Mouse (Mus musculus): ENCODE measurements around the gene Eva1a. TPM values are rescaled to one million over a fixed set of nuclear protein-coding genes. Genes with fewer than 3 reads are reported as not detected.
A peak's percentile ranks its signal among the peaks of the same experiment; 100 is the strongest.

The Eva1a gene
- polyA plus RNA-seq, 1 experiment from 2014 or later, result 3.5 TPM

DNA sequence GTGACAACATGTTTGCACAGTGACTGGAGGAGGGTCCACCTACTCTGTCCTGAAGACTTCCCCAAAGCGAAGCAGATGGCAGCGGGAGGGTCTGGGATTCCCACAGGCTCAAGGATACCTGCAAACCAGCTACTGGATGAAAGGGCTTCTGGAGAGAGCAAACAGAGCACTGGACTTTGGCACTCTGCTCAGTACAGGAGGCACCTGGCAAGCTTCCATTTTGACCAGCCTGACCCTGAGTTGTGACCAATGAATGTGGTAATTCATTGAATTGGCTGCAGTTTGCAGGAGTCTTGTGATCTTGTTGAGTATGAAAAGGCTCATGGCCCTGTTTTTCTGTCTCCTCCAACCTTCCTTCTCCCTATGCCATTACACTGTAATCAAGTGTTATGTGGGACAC, 32.2 kb downstream of the Eva1a start:
- H3K27me3 ChIP-seq (replicated peaks), result no peaks in the 10 kb centered on the region
- no peak overlapping the region for H3K4me3 ChIP-seq
- no peaks in the 10 kb centered on the region for H3K9me3 ChIP-seq (replicated peaks)
- H3K36me3 ChIP-seq, result peaks cover 6% of the 10 kb centered on the region; the same call in 1 of the 2 replicates
- H3K4me2 ChIP-seq, result no peak overlapping the region
- whole genome bisulfite sequencing (ENCODE audit: insufficient replicate concordance), result 75% methylated on average over 2 of the region's 2 CpGs
- H3K9ac ChIP-seq, result no peak overlapping the region
- peak overlapping the region; percentile 43; the same call in 1 of the 2 replicates for H3K27ac ChIP-seq
- peak; percentile 81 for ATAC-seq
- H3K4me1 ChIP-seq, result no peaks in the 10 kb centered on the region

- no peak for ATAC-seq
- Histone ChIP-seq H3K9ac (no peak overlapping the region), H3K9me3 (replicated peaks) (no peaks in the 10 kb centered on the region), H3K4me1 (no peaks in the 10 kb centered on the region), H3K27me3 (replicated peaks) (no peaks in the 10 kb centered on the region), H3K4me3 (no peak overlapping the region), H3K4me2 (no peak overlapping the region), H3K36me3 (peaks cover 6% of the 10 kb centered on the region; the same call in 1 of the 2 replicates), H3K27ac (no peak overlapping the region)
- WGBS (ENCODE audit: insufficient replicate concordance), result 72% methylated on average over 3 of the region's 3 CpGs
Observed at GRCm38 (mm10) chr6:82073567-82073966, 32.7 kb downstream of the Eva1a start.

DNA sequence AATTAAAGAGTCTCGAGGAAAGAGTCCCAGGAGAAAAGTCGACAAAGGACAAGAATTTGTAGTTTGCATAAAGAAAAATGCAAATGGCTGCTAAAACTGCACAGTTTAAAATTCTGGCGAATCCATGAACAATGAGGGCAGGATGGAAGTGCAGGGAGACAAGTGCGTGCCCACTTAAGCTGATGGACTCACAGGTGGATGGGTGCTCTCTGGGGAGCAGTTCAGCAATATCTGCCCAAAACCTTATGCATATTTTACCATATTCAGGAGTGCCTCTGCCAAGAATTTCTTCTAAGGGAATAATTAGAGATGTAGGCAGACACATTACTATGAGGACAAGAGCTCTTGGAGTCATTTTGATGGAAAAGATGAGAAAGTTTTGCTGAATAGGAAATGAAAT, 35.5 kb downstream of the Eva1a start:
- Histone ChIP-seq H3K36me3 (peaks cover 6% of the 10 kb centered on the region; the same call in 1 of the 2 replicates), H3K4me3 (no peak overlapping the region), H3K27ac (no peak overlapping the region), H3K9ac (no peak overlapping the region), H3K4me2 (no peak overlapping the region), H3K27me3 (replicated peaks) (no peaks in the 10 kb centered on the region), H3K9me3 (replicated peaks) (no peaks in the 10 kb centered on the region), H3K4me1 (no peaks in the 10 kb centered on the region)
- no peak for ATAC-seq
- WGBS (ENCODE audit: insufficient replicate concordance), result 66% methylated on average over 4 of the region's 4 CpGs

- 86% methylated on average over 4 of the region's 4 CpGs for WGBS (ENCODE audit: insufficient replicate concordance)
- no peaks in the 10 kb centered on the region for H3K27me3 ChIP-seq (replicated peaks)
- H3K36me3 ChIP-seq, result peaks cover 5% of the 10 kb centered on the region; the same call in 1 of the 2 replicates
- no peak overlapping the region for H3K4me2 ChIP-seq
- no peak for ATAC-seq
- H3K4me1 ChIP-seq, result no peaks in the 10 kb centered on the region
- H3K4me3 ChIP-seq, result no peak overlapping the region
- no peak overlapping the region for H3K9ac ChIP-seq
- no peak overlapping the region for H3K27ac ChIP-seq
- no peaks in the 10 kb centered on the region for H3K9me3 ChIP-seq (replicated peaks)
Observed at GRCm38 (mm10) chr6:82078875-82079274, 38.0 kb downstream of the Eva1a start.

GRCm38 (mm10) chr6:82083655-82084054, 42.8 kb downstream of the Eva1a start:
- H3K36me3 ChIP-seq, result no peaks in the 10 kb centered on the region
- no peak for ATAC-seq
- no peak overlapping the region for H3K9ac ChIP-seq
- no peak overlapping the region for H3K27ac ChIP-seq
- no peaks in the 10 kb centered on the region for H3K4me1 ChIP-seq
- H3K9me3 ChIP-seq (replicated peaks), result no peaks in the 10 kb centered on the region
- H3K27me3 ChIP-seq (replicated peaks), result no peaks in the 10 kb centered on the region
- 68% methylated on average over 6 of the region's 6 CpGs for WGBS (ENCODE audit: insufficient replicate concordance)
- H3K4me2 ChIP-seq, result no peak overlapping the region
- no peak overlapping the region for H3K4me3 ChIP-seq

- no peaks in the 10 kb centered on the region for H3K9me3 ChIP-seq (replicated peaks)
- H3K4me1 ChIP-seq, result no peaks in the 10 kb centered on the region
- 0 out of 2 replicates have a peak, but pooled peaks have one; percentile 37 for ATAC-seq
- no peaks in the 10 kb centered on the region for H3K27me3 ChIP-seq (replicated peaks)
- WGBS (ENCODE audit: insufficient replicate concordance), result 24% methylated on average over 3 of the region's 3 CpGs
- no peaks in the 10 kb centered on the region for H3K36me3 ChIP-seq
- no peak overlapping the region for H3K9ac ChIP-seq
- no peak overlapping the region for H3K4me3 ChIP-seq
- no peak overlapping the region for H3K27ac ChIP-seq
- no peak overlapping the region for H3K4me2 ChIP-seq
Observed at GRCm38 (mm10) chr6:82084235-82084634, 43.4 kb downstream of the Eva1a start.

DNA sequence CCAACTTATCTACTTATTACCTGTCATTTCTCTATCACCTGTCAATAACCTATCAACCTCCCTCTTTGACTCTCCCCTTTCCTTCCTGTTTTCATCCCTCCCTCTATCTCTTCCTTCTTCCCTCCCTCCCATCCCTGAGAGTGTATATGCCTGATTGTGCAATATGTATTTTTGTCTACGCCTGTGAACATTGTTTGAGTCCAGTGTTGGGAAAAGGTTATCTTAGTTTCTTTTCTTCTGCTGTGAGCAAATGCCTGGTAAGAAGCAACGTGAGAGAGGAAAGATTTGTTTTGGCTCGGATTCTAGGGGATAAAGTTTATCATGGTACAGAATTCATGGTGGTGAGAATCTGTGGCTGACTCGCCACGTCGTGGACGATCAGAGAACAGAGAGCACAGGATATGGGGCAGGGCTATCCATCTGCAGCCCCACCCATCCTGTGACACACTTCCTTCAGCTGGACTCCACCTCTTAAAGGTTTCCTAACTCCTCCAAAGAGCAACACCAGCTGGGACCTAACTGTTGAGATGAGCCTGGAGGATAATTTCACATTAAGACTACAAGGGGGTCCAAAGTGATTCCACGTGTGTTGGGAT, 44.6 kb downstream of the Eva1a start:
- Histone ChIP-seq H3K36me3 (no peaks in the 10 kb centered on the region), H3K27me3 (replicated peaks) (no peaks in the 10 kb centered on the region), H3K9me3 (replicated peaks) (no peaks in the 10 kb centered on the region), H3K4me1 (no peaks in the 10 kb centered on the region), H3K4me2 (no peak overlapping the region), H3K27ac (no peak overlapping the region), H3K4me3 (no peak overlapping the region), H3K9ac (no peak overlapping the region)
- no peak for ATAC-seq
- WGBS (ENCODE audit: insufficient replicate concordance), result 54% methylated on average over 8 of the region's 8 CpGs

GRCm38 (mm10) chr6:82088133-82088532, 47.3 kb downstream of the Eva1a start:
- Histone ChIP-seq H3K4me3 (no peak overlapping the region), H3K9me3 (replicated peaks) (no peaks in the 10 kb centered on the region), H3K27ac (no peak overlapping the region), H3K4me2 (no peak overlapping the region), H3K4me1 (0 out of 2 replicates have a peak, but pooled peaks cover 5% of the 10 kb centered on the region), H3K36me3 (no peaks in the 10 kb centered on the region), H3K9ac (no peak overlapping the region), H3K27me3 (replicated peaks) (peaks cover 10% of the 10 kb centered on the region)
- WGBS (ENCODE audit: insufficient replicate concordance), result 60% methylated on average over 4 of the region's 4 CpGs
- peak; percentile 27; the same call in 1 of the 2 replicates for ATAC-seq

DNA sequence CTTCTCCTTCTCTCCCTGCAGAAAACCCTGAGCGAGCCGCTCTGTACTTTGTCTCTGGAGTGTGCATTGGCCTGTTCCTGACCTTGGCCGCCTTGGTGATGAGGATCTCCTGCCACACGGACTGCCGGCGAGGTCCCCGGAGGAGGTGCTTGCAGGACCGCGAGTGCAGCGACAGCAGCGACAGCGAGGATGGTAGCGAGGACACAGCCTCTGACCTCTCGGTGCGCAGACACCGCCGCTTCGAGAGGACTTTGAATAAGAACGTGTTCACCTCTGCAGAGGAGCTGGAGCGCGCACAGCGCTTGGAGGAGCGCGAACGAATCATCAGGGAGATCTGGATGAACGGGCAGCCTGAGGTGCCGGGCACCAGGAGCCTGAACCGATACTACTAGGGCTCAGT, 50.9 kb downstream of the Eva1a start:
- 0 out of 2 replicates have a peak, but pooled peaks cover 5% of the 10 kb centered on the region for H3K4me1 ChIP-seq
- H3K4me3 ChIP-seq, result no peak overlapping the region
- peak overlapping the region; percentile 42 for H3K4me2 ChIP-seq
- H3K9me3 ChIP-seq (replicated peaks), result no peaks in the 10 kb centered on the region
- peaks cover 10% of the 10 kb centered on the region for H3K27me3 ChIP-seq (replicated peaks)
- H3K27ac ChIP-seq, result no peak overlapping the region
- H3K36me3 ChIP-seq, result no peaks in the 10 kb centered on the region
- H3K9ac ChIP-seq, result no peak overlapping the region
- 4% methylated on average over 28 of the region's 28 CpGs for WGBS (ENCODE audit: insufficient replicate concordance)
- ATAC-seq, result no peak

GRCm38 (mm10) chr6:82097705-82098104, 56.9 kb downstream of the Eva1a start:
- WGBS (ENCODE audit: insufficient replicate concordance), result 67% methylated on average over 1 of the region's 1 CpGs
- ATAC-seq, result no peak
- H3K9me3 ChIP-seq (replicated peaks), result no peaks in the 10 kb centered on the region
- H3K9ac ChIP-seq, result no peak overlapping the region
- no peaks in the 10 kb centered on the region for H3K27me3 ChIP-seq (replicated peaks)
- H3K36me3 ChIP-seq, result no peaks in the 10 kb centered on the region
- no peak overlapping the region for H3K4me2 ChIP-seq
- no peaks in the 10 kb centered on the region for H3K4me1 ChIP-seq
- no peak overlapping the region for H3K27ac ChIP-seq
- H3K4me3 ChIP-seq, result no peak overlapping the region

DNA sequence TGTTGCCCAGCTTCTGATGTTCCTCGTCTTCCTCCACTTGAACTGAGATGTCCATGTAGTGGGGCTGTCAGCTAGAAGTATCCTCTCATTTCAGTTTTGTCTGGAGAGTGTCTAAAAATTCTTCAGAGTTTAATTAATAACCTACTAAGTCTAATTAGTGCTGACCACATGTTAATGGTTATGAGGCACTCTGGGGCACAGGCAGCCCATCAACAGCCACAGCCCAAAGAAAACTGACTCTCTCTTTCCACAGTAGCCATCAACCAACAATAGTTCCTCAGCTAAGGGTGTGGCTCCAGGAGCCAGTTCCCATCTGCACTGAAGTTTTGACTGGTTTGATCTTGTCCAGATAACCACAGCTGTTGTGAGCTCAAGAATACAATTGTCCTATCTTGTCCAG, 57.6 kb downstream of the Eva1a start:
- Histone ChIP-seq H3K36me3 (no peaks in the 10 kb centered on the region), H3K27me3 (replicated peaks) (no peaks in the 10 kb centered on the region), H3K4me3 (no peak overlapping the region), H3K4me2 (no peak overlapping the region), H3K4me1 (no peaks in the 10 kb centered on the region), H3K9ac (no peak overlapping the region), H3K9me3 (replicated peaks) (no peaks in the 10 kb centered on the region), H3K27ac (no peak overlapping the region)
- ATAC-seq, result no peak
- WGBS (ENCODE audit: insufficient replicate concordance), result 71% methylated on average over 1 of the region's 1 CpGs

DNA sequence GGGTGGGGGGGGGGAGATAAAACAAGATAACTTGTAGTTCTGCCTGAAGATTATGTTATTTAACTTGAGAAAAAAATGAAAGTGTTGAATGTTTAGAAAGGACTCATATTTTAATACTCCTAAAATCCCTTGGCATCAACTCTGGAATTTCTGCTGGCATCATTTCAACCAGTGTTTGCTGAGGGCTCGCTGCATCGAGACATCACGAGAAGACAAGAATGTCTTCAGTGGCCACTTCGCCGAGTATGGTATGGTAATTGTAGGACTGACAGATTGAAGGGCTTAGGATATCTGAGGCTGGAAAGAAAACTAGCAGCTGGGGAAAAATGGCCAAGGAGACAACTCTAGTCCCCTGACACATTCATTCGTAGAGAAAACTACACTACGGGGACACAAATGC, 69.6 kb downstream of the Eva1a start:
- WGBS (ENCODE audit: insufficient replicate concordance), result 69% methylated on average over 7 of the region's 7 CpGs

GRCm38 (mm10) chr6:82111111-82111510, 70.3 kb downstream of the Eva1a start:
- Histone ChIP-seq H3K4me2 (no peak overlapping the region), H3K9ac (no peak overlapping the region), H3K36me3 (no peaks in the 10 kb centered on the region), H3K4me1 (no peaks in the 10 kb centered on the region), H3K9me3 (replicated peaks) (no peaks in the 10 kb centered on the region), H3K4me3 (no peak overlapping the region), H3K27ac (no peak overlapping the region), H3K27me3 (replicated peaks) (no peaks in the 10 kb centered on the region)
- ATAC-seq, result no peak
- WGBS (ENCODE audit: insufficient replicate concordance), result 58% methylated on average over 1 of the region's 1 CpGs

More for the DNA sequence above, 69.6 kb downstream of the Eva1a start:
- no peak overlapping the region for H3K9ac ChIP-seq
- no peak overlapping the region for H3K4me3 ChIP-seq
- H3K4me2 ChIP-seq, result no peak overlapping the region
- no peak overlapping the region for H3K27ac ChIP-seq
- ATAC-seq, result no peak
- no peaks in the 10 kb centered on the region for H3K36me3 ChIP-seq
- no peaks in the 10 kb centered on the region for H3K4me1 ChIP-seq
- H3K9me3 ChIP-seq (replicated peaks), result no peaks in the 10 kb centered on the region
- no peaks in the 10 kb centered on the region for H3K27me3 ChIP-seq (replicated peaks)
